Mouse (Mus musculus) MN1 (cell line): ENCODE measurements around the gene Trip13.
A peak's percentile ranks its signal among the peaks of the same experiment; 100 is the strongest.

Experiments used
- DNase-seq: peaks from one replicate; pipeline ENCODE4 v3.0.0-alpha.2; 2016; ENCODE audit warnings: low spot score

The Trip13 gene

DNA sequence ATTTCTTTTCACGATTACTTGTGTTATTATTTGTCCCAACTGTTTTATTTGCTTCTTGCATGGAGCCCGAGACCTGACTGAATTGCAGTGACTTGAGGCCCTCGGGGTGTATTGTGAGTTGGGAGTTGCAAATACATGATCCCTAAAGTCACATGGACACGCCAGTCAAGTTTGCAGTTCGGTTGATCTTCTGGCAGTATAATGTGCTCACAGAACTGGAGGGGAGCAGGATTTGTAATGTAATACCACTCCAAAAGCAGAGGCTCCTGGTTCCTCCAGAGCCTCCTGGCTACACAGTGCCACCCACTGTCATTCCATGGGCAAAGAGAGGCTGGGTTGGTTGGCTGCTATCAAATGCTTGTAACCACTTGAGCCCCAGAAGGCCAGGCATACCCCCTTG, 51.0 kb downstream of the Trip13 start:
- DNase-seq, result no peak

- peak; percentile 41 for DNase-seq
Observed at GRCm38 (mm10) chr13:73886066-73886465, 51.5 kb downstream of the Trip13 start.

GRCm38 (mm10) chr13:73885656-73886055, 51.9 kb downstream of the Trip13 start:
- DNase-seq, result peak; percentile 73

GRCm38 (mm10) chr13:73881347-73881746, 56.2 kb downstream of the Trip13 start:
- no peak for DNase-seq

DNA sequence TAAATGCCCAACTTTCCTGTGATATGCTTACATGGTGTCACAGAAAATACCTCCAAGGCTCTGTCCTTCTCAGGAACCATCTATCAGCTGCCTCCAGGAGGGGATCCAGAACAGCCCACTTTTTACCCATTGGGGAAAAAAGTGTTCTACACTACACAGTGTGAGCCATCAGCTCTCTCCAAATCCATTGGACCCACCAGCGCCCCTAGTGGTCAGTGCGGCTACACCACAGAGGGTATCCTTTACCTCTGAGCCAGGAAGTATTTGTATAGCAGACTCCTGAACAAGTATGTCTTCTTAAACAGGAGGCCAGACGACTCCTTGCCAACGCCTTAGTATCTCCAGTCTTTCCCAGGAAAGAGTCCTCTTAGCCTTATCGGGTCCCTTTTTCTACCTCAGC, 57.8 kb downstream of the Trip13 start:
- DNase-seq, result no peak

GRCm38 (mm10) chr13:73872159-73872558, 65.4 kb downstream of the Trip13 start:
- DNase-seq, result no peak
